Comparison of ENCODE assay signal across 17 mouse cellular contexts in the genomic region with DNA sequence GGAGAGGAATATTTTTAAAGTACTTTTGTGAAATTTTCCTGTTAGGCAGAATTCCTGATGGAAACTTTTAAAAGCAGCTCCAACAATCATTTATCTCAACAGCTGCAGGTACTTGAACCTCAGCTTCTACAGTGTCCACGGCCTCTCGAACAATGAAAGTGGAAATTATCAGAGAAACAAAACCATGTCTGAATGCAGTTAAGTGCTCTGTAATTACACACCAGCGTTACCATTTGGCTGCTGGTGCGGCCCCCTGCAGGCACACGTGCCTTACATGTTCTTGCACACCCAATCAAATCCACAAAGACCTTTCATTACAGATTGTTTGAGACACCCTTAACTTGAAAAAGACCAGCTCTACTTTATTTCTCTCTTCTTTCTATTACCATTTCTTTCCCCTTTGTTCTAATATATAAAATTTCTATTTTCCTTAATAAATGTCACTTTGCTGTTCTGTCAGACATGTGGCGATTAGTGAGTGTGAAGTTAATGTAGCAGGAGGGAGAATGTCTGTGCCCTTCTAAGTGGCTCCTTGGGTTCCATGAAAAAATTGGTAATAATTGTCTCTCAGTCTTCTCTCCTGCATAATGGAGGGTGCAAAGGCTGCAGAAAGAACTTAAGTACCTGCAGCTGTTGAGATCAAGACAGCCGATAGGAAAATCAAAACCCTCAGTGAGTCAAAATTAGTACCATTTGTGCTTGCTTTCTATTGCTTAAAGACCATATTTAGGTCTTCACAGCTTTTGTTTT.
DNase-seq lines count a peak whose midpoint lies in the region; ATAC-seq and TF ChIP-seq lines count a peak whose summit lies in the region.
"Had no signal": no experiment of that assay in that cellular context is flagged by ENCODE, and none has a peak within 500 bp of the region (broad histone marks: within the 10 kb centered on the region; RNA-seq: fewer than 3 reads in every experiment).

No protein-coding gene starts in this region.

- no peaks in the 10 kb centered on the region for H3K36me3 ChIP-seq in forebrain, embryonic 11.5 days (ENCODE audit: control insufficient read depth, insufficient read depth, low read length)
- no peaks in the 10 kb centered on the region for H3K36me3 ChIP-seq in forebrain, embryonic 10.5 days (replicated peaks)
- H3K36me3 ChIP-seq in forebrain, embryonic 13.5 days (ENCODE audit: poor library complexity, severe bottlenecking), result no peaks in the 10 kb centered on the region
- H3K36me3 ChIP-seq in forebrain, postnatal 0 days (ENCODE audit: insufficient read depth), result no peaks in the 10 kb centered on the region
- H3K36me3 ChIP-seq: heart, embryonic 15.5 days; intestine, embryonic 15.5 days had no signal

- no peak for TF ChIP-seq CTCF in brain, embryonic 14.5 days (IDR thresholded peaks at IDR 0.05; ENCODE audit: borderline replicate concordance, extremely low read depth, insufficient read depth, insufficient read length)
- no peak for TF ChIP-seq CTCF in forebrain, postnatal 0 days (IDR thresholded peaks at IDR 0.05; ENCODE audit: low read depth)

- H3K27ac ChIP-seq in forebrain, embryonic 11.5 days (ENCODE audit: low read depth, low read length), result no peak overlapping the region
- H3K27ac ChIP-seq in forebrain, embryonic 10.5 days, result no peak overlapping the region
- no peak overlapping the region for H3K27ac ChIP-seq in forebrain, embryonic 13.5 days
- no peak overlapping the region for H3K27ac ChIP-seq in forebrain, postnatal 0 days (ENCODE audit: low read depth, low read length)
- H3K27ac ChIP-seq: heart, adult 2 months; heart, embryonic 15.5 days; hindbrain, embryonic 14.5 days; intestine, embryonic 15.5 days had no signal

- no peaks in the 10 kb centered on the region for H3K9me3 ChIP-seq in forebrain, embryonic 11.5 days (ENCODE audit: control insufficient read depth, low read length)
- no peaks in the 10 kb centered on the region for H3K9me3 ChIP-seq in forebrain, embryonic 10.5 days
- H3K9me3 ChIP-seq in forebrain, embryonic 13.5 days (replicated peaks), result no peaks in the 10 kb centered on the region
- no peaks in the 10 kb centered on the region for H3K9me3 ChIP-seq in forebrain, postnatal 0 days (ENCODE audit: low read length)
- H3K9me3 ChIP-seq: heart, embryonic 15.5 days; intestine, embryonic 15.5 days had no signal

- H3K27me3 ChIP-seq in forebrain, embryonic 11.5 days (ENCODE audit: control insufficient read depth, insufficient read depth, low read length), result no peaks in the 10 kb centered on the region
- H3K27me3 ChIP-seq in forebrain, embryonic 10.5 days (ENCODE audit: poor library complexity, severe bottlenecking), result no peaks in the 10 kb centered on the region
- no peaks in the 10 kb centered on the region for H3K27me3 ChIP-seq in forebrain, embryonic 13.5 days
- no peaks in the 10 kb centered on the region for H3K27me3 ChIP-seq in forebrain, postnatal 0 days (ENCODE audit: insufficient read depth, low read length)
- H3K27me3 ChIP-seq: heart, embryonic 15.5 days; intestine, embryonic 15.5 days had no signal

- peak; percentile 53; the same call in 1 of the 2 replicates for ATAC-seq in forebrain, embryonic 11.5 days (replicated peaks; ENCODE audit: low FRiP score)
- peak; percentile 92 for ATAC-seq in forebrain, embryonic 13.5 days
- peak; percentile 69; the same call in 1 of the 2 replicates for ATAC-seq in forebrain, postnatal 0 days
- ATAC-seq: intestine, embryonic 15.5 days had no signal

- no peak for TF ChIP-seq POLR2A in brain, embryonic 14.5 days (IDR thresholded peaks at IDR 0.05; ENCODE audit: borderline replicate concordance, extremely low read depth, insufficient read depth, insufficient read length, poor library complexity, severe bottlenecking)

- H3K4me2 ChIP-seq in forebrain, embryonic 11.5 days (ENCODE audit: low read depth, low read length, severe bottlenecking), result no peak overlapping the region
- no peak overlapping the region for H3K4me2 ChIP-seq in forebrain, embryonic 13.5 days
- H3K4me2 ChIP-seq in forebrain, postnatal 0 days (ENCODE audit: low read depth), result no peak overlapping the region
- H3K4me2 ChIP-seq: heart, embryonic 11.5 days; heart, embryonic 15.5 days; hindbrain, embryonic 14.5 days; intestine, embryonic 15.5 days had no signal

- no peaks in the 10 kb centered on the region for H3K4me1 ChIP-seq in forebrain, embryonic 11.5 days (replicated peaks; ENCODE audit: control insufficient read depth, insufficient read depth, low read length)
- no peaks in the 10 kb centered on the region; the same call in 1 of the 2 replicates for H3K4me1 ChIP-seq in forebrain, embryonic 10.5 days
- peaks cover 10% of the 10 kb centered on the region; the same call in 1 of the 2 replicates for H3K4me1 ChIP-seq in forebrain, embryonic 13.5 days
- no peaks in the 10 kb centered on the region for H3K4me1 ChIP-seq in forebrain, postnatal 0 days (ENCODE audit: insufficient read depth)
- H3K4me1 ChIP-seq: heart, embryonic 15.5 days; intestine, embryonic 15.5 days had no signal

- no peak for DNase-seq in forebrain, embryonic 11.5 days (ENCODE audit: low spot score)
- DNase-seq in forebrain, embryonic 10.5 days (ENCODE audit: extremely low spot score, low spot score), result no peak
- DNase-seq in brain, embryonic 14.5 days (ENCODE audit: low read depth), result peak; percentile 87
- DNase-seq in forebrain, postnatal 0 days, result peak; percentile 21
- no peak for DNase-seq in thymus, adult 18-20 months
- no peak for DNase-seq in embryo, embryonic 10 days (ENCODE audit: low spot score)
- DNase-seq: adrenal gland, postnatal 10 days; cerebellum, adult 18-20 months; cerebellum, adult 9-11 months; gastrocnemius, postnatal 14 days; heart, adult 2 months; heart, postnatal 14 days had no signal

- WGBS in forebrain, embryonic 11.5 days, result 55% methylated on average over 7 of the region's 7 CpGs
- 72% methylated on average over 7 of the region's 7 CpGs for WGBS in forebrain, embryonic 10.5 days
- WGBS in forebrain, embryonic 13.5 days, result 34% methylated on average over 7 of the region's 7 CpGs
- WGBS in forebrain, postnatal 0 days, result 34% methylated on average over 7 of the region's 7 CpGs

- no peak overlapping the region for H3K9ac ChIP-seq in forebrain, embryonic 11.5 days (ENCODE audit: low read length)
- no peak overlapping the region for H3K9ac ChIP-seq in forebrain, embryonic 13.5 days
- H3K9ac ChIP-seq in forebrain, postnatal 0 days, result no peak overlapping the region
- H3K9ac ChIP-seq: heart, embryonic 15.5 days; hindbrain, embryonic 14.5 days; intestine, embryonic 15.5 days had no signal

- no peak overlapping the region for H3K4me3 ChIP-seq in forebrain, embryonic 11.5 days (ENCODE audit: low read depth, low read length)
- no peak overlapping the region for H3K4me3 ChIP-seq in forebrain, embryonic 10.5 days
- H3K4me3 ChIP-seq in forebrain, embryonic 13.5 days, result no peak overlapping the region
- no peak overlapping the region for H3K4me3 ChIP-seq in forebrain, postnatal 0 days (ENCODE audit: low read depth, low read length)
- H3K4me3 ChIP-seq: heart, adult 2 months; heart, embryonic 15.5 days; intestine, embryonic 15.5 days had no signal

Comparison
In these comparisons a context has a peak if more than half of its experiments do, and no peak if none do; other contexts are left out.
1. DNase-seq: peak in brain, embryonic 14.5 days (single experiment) and forebrain, postnatal 0 days (single experiment); none in forebrain, embryonic 11.5 days (single experiment), forebrain, embryonic 10.5 days (single experiment), thymus, adult 18-20 months (0 of 2) and embryo, embryonic 10 days (single experiment).
2. Peak in every context shown above with its lines, with median percentiles within 50 percentile points of each other: ATAC-seq.